Mouse (Mus musculus) forebrain, embryonic 15.5 days (tissue): ENCODE results near the gene Trp73. TPM values are rescaled to one million over a fixed set of nuclear protein-coding genes. Genes with fewer than 3 reads are reported as not detected.

Experiments used
- ATAC-seq: fragments of 200-750 bp; cut with Nextera tagmentation; replicated peaks from 2 replicates; pipeline ENCODE4 v1.8.0; 2017; ENCODE audit warnings: mild to moderate bottlenecking, moderate TSS enrichment, moderate library complexity
- H3K27ac ChIP-seq: fragments of 300-500 bp; sonication (generic); replicated peaks from 2 replicates; pipeline ENCODE4 v1.5.1; 2015; ENCODE audit warnings: mild to moderate bottlenecking, inconsistent platforms
- H3K27me3 ChIP-seq: fragments of 300-500 bp; sonication (generic); 2 replicates; pipeline ENCODE4 v1.6.1; 2015; ENCODE audit warnings: inconsistent platforms
- H3K36me3 ChIP-seq: fragments of 300-500 bp; sonication (generic); 2 replicates; pipeline ENCODE4 v1.6.1; 2015; ENCODE audit warnings: mild to moderate bottlenecking, inconsistent platforms
- H3K4me1 ChIP-seq: fragments of 300-500 bp; sonication (generic); 2 replicates; pipeline ENCODE4 v1.6.1; 2015; ENCODE audit warnings: inconsistent platforms
- H3K4me2 ChIP-seq: fragments of 300-500 bp; sonication (generic); replicated peaks from 2 replicates; pipeline ENCODE4 v1.6.1; 2015; ENCODE audit warnings: mild to moderate bottlenecking, inconsistent platforms
- H3K4me3 ChIP-seq: fragments of 300-500 bp; sonication (generic); 2 replicates; pipeline ENCODE4 v1.5.1; 2015; ENCODE audit warnings: mild to moderate bottlenecking, inconsistent platforms
- H3K9ac ChIP-seq: fragments of 300-500 bp; sonication (generic); replicated peaks from 2 replicates; pipeline ENCODE4 v1.6.1; 2015; ENCODE audit warnings: mild to moderate bottlenecking, inconsistent platforms
- H3K9me3 ChIP-seq: fragments of 300-500 bp; sonication (generic); 2 replicates; pipeline ENCODE4 v1.6.1; 2016; ENCODE audit warnings: inconsistent platforms
- WGBS: fragments of 180-500 bp; shearing (Covaris S2); methylation state at CpG from one replicate; pipeline ENCODE4 v1.1.7; 2015; ENCODE audit warnings: mixed read lengths; 5-methylcytosine and 5-hydroxymethylcytosine counted together
- polyA plus RNA-seq: library from polyadenylated mRNA; unstranded; fragments of >200 nt; fragmentation: Nextera tagmentation; extraction: Ambion mirVana; gene quantifications from 2 replicates; pipeline ENCODE4 v1.2.1, GENCODE M21; 2015

Trp73 gene
- polyA plus RNA-seq, 1 experiment from 2014 or later: 5.6 TPM

DNA sequence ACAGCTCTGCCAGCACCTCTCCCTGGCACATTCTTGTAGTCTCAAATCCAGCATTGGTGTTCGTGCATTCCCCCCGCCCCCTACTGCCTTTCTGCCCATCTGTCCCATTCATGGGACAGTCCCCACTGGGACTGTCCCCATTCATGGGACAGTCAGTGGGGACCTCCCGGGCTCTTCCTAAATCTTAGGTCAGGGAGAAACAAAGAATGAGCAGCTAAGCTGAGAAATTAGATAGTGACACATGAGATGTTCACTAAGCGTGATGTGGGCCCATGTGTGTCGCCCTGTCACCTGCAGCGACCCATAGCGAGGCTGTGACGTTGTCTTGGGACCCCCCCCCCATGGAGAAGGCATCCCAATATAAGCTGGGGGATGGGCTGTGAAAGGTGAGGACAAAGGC, 48.7 kb downstream of the Trp73 start:
- no peak overlapping the region for H3K4me2 ChIP-seq
- no peaks in the 10 kb centered on the region for H3K36me3 ChIP-seq
- H3K4me1 ChIP-seq: no peaks in the 10 kb centered on the region
- no peaks in the 10 kb centered on the region for H3K9me3 ChIP-seq
- H3K9ac ChIP-seq: no peak overlapping the region
- no peak overlapping the region for H3K4me3 ChIP-seq
- WGBS: 63% methylated on average over 8 of the region's 8 CpGs
- H3K27ac ChIP-seq: no peak overlapping the region
- ATAC-seq: no peak
- H3K27me3 ChIP-seq: peaks cover 3% of the 10 kb centered on the region; the same call in 1 of the 2 replicates

- Histone ChIP-seq H3K4me1 (no peaks in the 10 kb centered on the region), H3K27ac (no peak overlapping the region), H3K9ac (no peak overlapping the region), H3K9me3 (no peaks in the 10 kb centered on the region), H3K27me3 (0 out of 2 replicates have a peak, but pooled peaks cover 3% of the 10 kb centered on the region), H3K4me3 (no peak overlapping the region), H3K4me2 (no peak overlapping the region), H3K36me3 (no peaks in the 10 kb centered on the region)
- ATAC-seq: no peak
- 63% methylated on average over 5 of the region's 5 CpGs for WGBS
Observed at GRCm38 (mm10) chr4:154089205-154089604, 50.8 kb downstream of the Trp73 start.

- Histone ChIP-seq H3K27me3 (peaks cover 18% of the 10 kb centered on the region), H3K4me1 (no peaks in the 10 kb centered on the region), H3K36me3 (no peaks in the 10 kb centered on the region), H3K9ac (no peak overlapping the region), H3K27ac (no peak overlapping the region), H3K4me3 (no peak overlapping the region), H3K9me3 (no peaks in the 10 kb centered on the region), H3K4me2 (no peak overlapping the region)
- ATAC-seq: no peak
- 89% methylated on average over 8 of the region's 8 CpGs for WGBS
Observed at GRCm38 (mm10) chr4:154086436-154086835, 53.6 kb downstream of the Trp73 start.

GRCm38 (mm10) chr4:154085856-154086255, 54.2 kb downstream of the Trp73 start:
- no peak overlapping the region for H3K4me3 ChIP-seq
- no peak overlapping the region for H3K27ac ChIP-seq
- no peak overlapping the region for H3K4me2 ChIP-seq
- H3K4me1 ChIP-seq: no peaks in the 10 kb centered on the region
- peaks cover 24% of the 10 kb centered on the region for H3K27me3 ChIP-seq
- no peak overlapping the region for H3K9ac ChIP-seq
- 58% methylated on average over 3 of the region's 3 CpGs for WGBS
- no peaks in the 10 kb centered on the region for H3K36me3 ChIP-seq
- H3K9me3 ChIP-seq: no peaks in the 10 kb centered on the region
- no peak for ATAC-seq

- Histone ChIP-seq H3K27me3 (peaks cover 31% of the 10 kb centered on the region), H3K4me1 (no peaks in the 10 kb centered on the region), H3K9ac (no peak overlapping the region), H3K36me3 (no peaks in the 10 kb centered on the region), H3K4me2 (no peak overlapping the region), H3K27ac (no peak overlapping the region), H3K9me3 (no peaks in the 10 kb centered on the region), H3K4me3 (no peak overlapping the region)
- 0% methylated on average over 1 of the region's 1 CpGs for WGBS
- no peak for ATAC-seq
Observed at GRCm38 (mm10) chr4:154081974-154082373, 58.0 kb downstream of the Trp73 start.

- Histone ChIP-seq H3K4me3 (no peak overlapping the region), H3K27ac (no peak overlapping the region), H3K36me3 (no peaks in the 10 kb centered on the region), H3K9me3 (no peaks in the 10 kb centered on the region), H3K4me1 (no peaks in the 10 kb centered on the region), H3K9ac (no peak overlapping the region), H3K27me3 (peaks cover 31% of the 10 kb centered on the region), H3K4me2 (no peak overlapping the region)
- ATAC-seq: no peak
- WGBS: 5% methylated on average over 13 of the region's 13 CpGs
Observed at GRCm38 (mm10) chr4:154081021-154081420, 59.0 kb downstream of the Trp73 start.

DNA sequence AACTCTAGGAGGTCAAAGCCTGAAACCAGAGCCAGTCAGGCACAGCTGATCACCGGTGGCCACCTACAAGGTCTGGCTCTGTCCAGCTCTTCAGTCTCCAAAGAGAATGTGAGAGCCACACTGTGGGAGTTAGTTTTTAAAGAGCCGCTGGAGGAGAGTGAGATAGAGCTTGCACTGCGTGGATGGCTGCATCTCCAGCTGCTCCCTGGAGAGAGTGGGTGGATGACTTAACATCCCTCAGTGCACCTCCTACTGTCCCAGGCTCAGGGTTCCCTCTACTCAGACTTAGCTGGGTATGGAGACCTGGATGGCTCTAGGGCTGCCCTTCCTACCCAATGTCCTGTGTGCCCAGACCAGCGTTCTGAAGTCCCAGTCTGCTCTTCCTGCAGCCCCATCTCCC, 59.8 kb downstream of the Trp73 start:
- ATAC-seq: no peak
- no peaks in the 10 kb centered on the region for H3K4me1 ChIP-seq
- WGBS: 66% methylated on average over 4 of the region's 4 CpGs
- no peaks in the 10 kb centered on the region for H3K9me3 ChIP-seq
- H3K27ac ChIP-seq: no peak overlapping the region
- no peaks in the 10 kb centered on the region for H3K36me3 ChIP-seq
- H3K9ac ChIP-seq: no peak overlapping the region
- H3K4me3 ChIP-seq: no peak overlapping the region
- peaks cover 31% of the 10 kb centered on the region for H3K27me3 ChIP-seq
- no peak overlapping the region for H3K4me2 ChIP-seq

- no peak overlapping the region for H3K9ac ChIP-seq
- no peak overlapping the region for H3K27ac ChIP-seq
- H3K27me3 ChIP-seq: peaks cover 25% of the 10 kb centered on the region
- WGBS: 27% methylated on average over 10 of the region's 16 CpGs
- peaks cover 7% of the 10 kb centered on the region; the same call in 1 of the 2 replicates for H3K4me1 ChIP-seq
- H3K4me3 ChIP-seq: peak overlapping the region; percentile 13; the same call in 1 of the 2 replicates
- no peaks in the 10 kb centered on the region for H3K36me3 ChIP-seq
- ATAC-seq: no peak
- peak overlapping the region; percentile 25 for H3K4me2 ChIP-seq
- H3K9me3 ChIP-seq: no peaks in the 10 kb centered on the region
Observed at GRCm38 (mm10) chr4:154071941-154072340, 68.1 kb downstream of the Trp73 start.

- Histone ChIP-seq H3K9ac (no peak overlapping the region), H3K27ac (no peak overlapping the region), H3K4me3 (peak overlapping the region; percentile 13; the same call in 1 of the 2 replicates), H3K4me2 (peak overlapping the region; percentile 25), H3K4me1 (peaks cover 7% of the 10 kb centered on the region; the same call in 1 of the 2 replicates), H3K9me3 (no peaks in the 10 kb centered on the region), H3K27me3 (peaks cover 25% of the 10 kb centered on the region), H3K36me3 (no peaks in the 10 kb centered on the region)
- no peak for ATAC-seq
- under 1% methylated on average over 15 of the region's 20 CpGs for WGBS
Observed at GRCm38 (mm10) chr4:154071521-154071920, 68.5 kb downstream of the Trp73 start.

GRCm38 (mm10) chr4:154070896-154071295, 69.1 kb downstream of the Trp73 start:
- H3K4me1 ChIP-seq: peaks cover 7% of the 10 kb centered on the region; the same call in 1 of the 2 replicates
- under 1% methylated on average over 5 of the region's 5 CpGs for WGBS
- no peaks in the 10 kb centered on the region for H3K36me3 ChIP-seq
- ATAC-seq: no peak
- H3K4me2 ChIP-seq: no peak overlapping the region
- no peak overlapping the region for H3K4me3 ChIP-seq
- no peak overlapping the region for H3K27ac ChIP-seq
- no peak overlapping the region for H3K9ac ChIP-seq
- H3K27me3 ChIP-seq: peaks cover 27% of the 10 kb centered on the region
- no peaks in the 10 kb centered on the region for H3K9me3 ChIP-seq

DNA sequence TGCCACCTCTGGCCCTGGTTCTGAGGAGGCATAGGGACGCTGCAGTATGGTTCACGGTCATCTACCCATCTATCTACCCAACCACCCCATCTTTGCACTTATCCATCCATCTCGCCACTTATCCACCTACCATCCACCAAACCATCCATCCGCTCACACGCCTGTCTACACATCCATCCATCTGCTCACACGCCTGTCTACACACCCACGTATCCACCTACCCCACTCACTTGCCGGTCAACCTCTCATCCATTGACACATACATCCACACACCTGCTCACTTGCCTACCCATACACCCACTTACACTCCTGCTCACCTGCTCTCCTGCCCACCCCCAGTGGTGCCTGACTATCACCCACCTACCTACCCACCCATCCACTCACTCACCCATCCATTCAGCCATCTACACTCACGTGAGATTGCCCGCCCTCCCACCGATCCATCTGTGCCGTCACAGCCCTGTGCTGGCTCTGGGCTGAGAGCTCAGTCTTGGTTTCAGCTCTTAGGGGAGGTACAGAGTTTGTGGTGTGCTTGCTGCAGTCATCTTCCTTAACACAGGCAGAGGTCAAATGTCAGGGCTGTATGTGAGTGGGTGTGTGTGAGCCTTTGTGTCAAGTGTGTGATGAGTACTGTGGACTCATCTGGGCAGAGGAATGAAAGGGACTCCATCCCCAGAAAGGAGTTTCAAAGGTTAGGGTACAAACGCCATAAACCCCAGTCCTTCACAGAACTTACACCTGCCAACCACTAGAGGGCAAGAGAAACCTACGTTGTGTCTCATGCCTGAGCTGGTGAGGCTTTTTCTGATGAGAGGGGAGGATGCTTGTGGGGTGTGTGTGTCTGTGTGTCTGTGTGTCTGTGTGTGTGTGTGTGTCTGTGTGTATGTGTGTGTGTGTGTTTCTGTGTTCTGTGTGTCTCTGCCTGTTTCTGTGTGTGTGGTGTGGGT, 74.9 kb downstream of the Trp73 start:
- H3K4me2 ChIP-seq: no peak overlapping the region
- H3K4me3 ChIP-seq: no peak overlapping the region
- H3K9ac ChIP-seq: no peak overlapping the region
- peaks cover 8% of the 10 kb centered on the region for H3K27me3 ChIP-seq
- no peaks in the 10 kb centered on the region for H3K36me3 ChIP-seq
- H3K4me1 ChIP-seq: no peaks in the 10 kb centered on the region
- H3K9me3 ChIP-seq: no peaks in the 10 kb centered on the region
- no peak overlapping the region for H3K27ac ChIP-seq
- 63% methylated on average over 14 of the region's 14 CpGs for WGBS
- peak; percentile 61 for ATAC-seq

- WGBS: 71% methylated on average over 4 of the region's 4 CpGs
- Histone ChIP-seq H3K9ac (no peak overlapping the region), H3K27me3 (no peaks in the 10 kb centered on the region), H3K36me3 (no peaks in the 10 kb centered on the region), H3K4me1 (no peaks in the 10 kb centered on the region), H3K9me3 (no peaks in the 10 kb centered on the region), H3K4me3 (no peak overlapping the region), H3K27ac (no peak overlapping the region), H3K4me2 (no peak overlapping the region)
- ATAC-seq: no peak
Observed at GRCm38 (mm10) chr4:154057696-154058095, 82.3 kb downstream of the Trp73 start.
